Mouse (Mus musculus): ENCODE results near the gene Cldn3.

- TF ChIP-seq HCFC1 (IDR thresholded peaks at IDR 0.05; ENCODE audit: borderline replicate concordance, insufficient read depth, low read length): no peak
- no peak for TF ChIP-seq MAFK (IDR thresholded peaks at IDR 0.05; ENCODE audit: insufficient read depth, low read depth, low read length)
Measured at GRCm38 (mm10) chr5:134970671-134971070, 15.3 kb upstream of the Cldn3 start.

All from ES-E14 (cell line).